Mouse (Mus musculus) CH12.LX (cell line): ENCODE measurements around the gene Eif2b5.

Experiments
- CHD1 ChIP-seq: IDR thresholded peaks from 2 replicates; pipeline ENCODE4 v1.6.1; 2012; ENCODE audit warnings: low read depth, low read length, improper control_type of control experiment, inconsistent platforms
- CTCF ChIP-seq, 2 experiments: IDR thresholded peaks in 1 of 2; conservative IDR thresholded peaks in 1 of 2; 2 replicates each; pipeline ENCODE4 v1.5.1; 2011 to 2012; ENCODE audit warnings: low read depth in 2 of 2, low read length in 2 of 2, improper control_type of control experiment in 1 of 2, inconsistent platforms in 1 of 2, mild to moderate bottlenecking in 1 of 2, moderate library complexity in 1 of 2
- E2F4 ChIP-seq: IDR thresholded peaks from 2 replicates; pipeline ENCODE4 v1.6.1; 2011; ENCODE audit warnings: low read depth, low read length, improper control_type of control experiment; ENCODE audit not compliant: insufficient replicate concordance
- EP300 ChIP-seq: IDR thresholded peaks from 2 replicates; pipeline ENCODE4 v1.6.1; 2011; ENCODE audit warnings: low read length, improper control_type of control experiment
- MAX ChIP-seq: IDR thresholded peaks from 2 replicates; pipeline ENCODE4 v1.6.1; 2011; ENCODE audit warnings: low read length, improper control_type of control experiment
- MAZ ChIP-seq: IDR thresholded peaks from 2 replicates; pipeline ENCODE4 v1.6.1; 2012; ENCODE audit warnings: low read depth, mild to moderate bottlenecking, inconsistent platforms, low read length, improper control_type of control experiment, moderate library complexity
- MYC ChIP-seq: IDR thresholded peaks from 2 replicates; pipeline ENCODE4 v1.6.1; 2011; ENCODE audit warnings: low read depth, mild to moderate bottlenecking, improper control_type of control experiment, low read length
- POLR2A ChIP-seq: IDR thresholded peaks from 2 replicates; pipeline ENCODE4 v1.6.1; 2011; ENCODE audit warnings: low read depth, mild to moderate bottlenecking, improper control_type of control experiment, low read length
- SIN3A ChIP-seq: IDR thresholded peaks from 2 replicates; pipeline ENCODE4 v1.6.1; 2012; ENCODE audit warnings: low read length, improper control_type of control experiment, inconsistent platforms
- TBP ChIP-seq: conservative IDR thresholded peaks from 2 replicates; pipeline ENCODE4 v1.6.1; 2011; ENCODE audit warnings: low read depth, low read length, improper control_type of control experiment
- USF1 ChIP-seq: IDR thresholded peaks from 2 replicates; pipeline ENCODE4 v1.6.1; 2014; ENCODE audit warnings: low read depth, mild to moderate bottlenecking, inconsistent platforms, low read length, improper control_type of control experiment
- ZKSCAN1 ChIP-seq: IDR thresholded peaks from 2 replicates; pipeline ENCODE4 v1.6.1; 2012; ENCODE audit warnings: low read depth, inconsistent platforms, low read length, improper control_type of control experiment, borderline replicate concordance
- ZMIZ1 ChIP-seq: IDR thresholded peaks from 2 replicates; pipeline ENCODE4 v1.6.1; 2012; ENCODE audit warnings: low read depth, mild to moderate bottlenecking, inconsistent platforms, low read length, improper control_type of control experiment

- TF ChIP-seq CTCF (conservative IDR thresholded peaks at IDR 0.05 in 1 of 2, IDR thresholded peaks at IDR 0.05 in 1 of 2; ENCODE audit: low read depth in 2 of 2, low read length in 2 of 2) (no peak), E2F4 (no peak), EP300 (no peak), USF1 (no peak), MAX (no peak), ZKSCAN1 (no peak), POLR2A (no peak), MYC (no peak), CHD1 (no peak), TBP (no peak), MAZ (no peak), SIN3A (no peak), ZMIZ1 (no peak)
These were observed 24.9 kb upstream of the Eif2b5 start for GRCm38 (mm10) chr16:20473748-20474147.
